Mouse (Mus musculus) E14TG2a.4 (cell line): ENCODE data around the gene Klf9.

Experiments
- CTCF ChIP-seq: conservative IDR thresholded peaks from 2 replicates; pipeline ENCODE4 v1.5.1; 2014; ENCODE audit warnings: low read length
- NANOG ChIP-seq: IDR thresholded peaks from 2 replicates; pipeline ENCODE4 v1.6.1; 2014; ENCODE audit warnings: borderline replicate concordance, low read length, mixed read lengths
- POU5F1 ChIP-seq: IDR thresholded peaks from 2 replicates; pipeline ENCODE4 v1.6.1; 2014; ENCODE audit warnings: low read length, borderline replicate concordance

- TF ChIP-seq CTCF: no peak
- no peak for TF ChIP-seq NANOG
- TF ChIP-seq POU5F1: no peak
These were observed 52.0 kb downstream of the Klf9 start for GRCm38 (mm10) chr19:23193076-23193475.
